Mouse (Mus musculus): Measurements from ENCODE around the gene Elob. TPM values are rescaled to one million over a fixed set of nuclear protein-coding genes. Genes with fewer than 3 reads are reported as not detected.

Elob gene
- total and polyA plus RNA-seq, 2 experiments from 2014 or later, result 972 to 1,036 TPM

- ATAC-seq (ENCODE audit: insufficient read depth, low read depth) (no peak), DNase-seq (ENCODE audit: low spot score) (no peak)
- Histone ChIP-seq H3K4me2 (ENCODE audit: low read depth, low read length) (no peak overlapping the region), H3K9me3 (replicated peaks; ENCODE audit: control insufficient read depth, low read length) (no peaks in the 10 kb centered on the region), H3K36me3 (replicated peaks; ENCODE audit: control insufficient read depth, insufficient read depth, low read length) (no peaks in the 10 kb centered on the region), H3K9ac (replicated peaks; ENCODE audit: low read depth, low read length) (no peak overlapping the region), H3K4me1 (ENCODE audit: control insufficient read depth, insufficient read depth) (no peaks in the 10 kb centered on the region), H3K27ac (ENCODE audit: low read depth) (no peak overlapping the region), H3K27me3 (ENCODE audit: control insufficient read depth, insufficient read depth, low read length) (no peaks in the 10 kb centered on the region), H3K4me3 (ENCODE audit: low read depth, low read length) (no peak overlapping the region)
- TF ChIP-seq CTCF (IDR thresholded peaks at IDR 0.05; ENCODE audit: low read depth) (no peak), EP300 (IDR thresholded peaks at IDR 0.05; ENCODE audit: low read depth) (no peak)
- WGBS, result 39% methylated on average over 2 of the region's 2 CpGs
Observed at GRCm38 (mm10) chr17:23778447-23778846, 50.5 kb downstream of the Elob start.

GRCm38 (mm10) chr17:23777141-23777540 is 51.8 kb downstream of the Elob start:
- Histone ChIP-seq H3K9ac (replicated peaks; ENCODE audit: low read depth, low read length) (no peak overlapping the region), H3K4me1 (ENCODE audit: control insufficient read depth, insufficient read depth) (no peaks in the 10 kb centered on the region), H3K27me3 (ENCODE audit: control insufficient read depth, insufficient read depth, low read length) (no peaks in the 10 kb centered on the region), H3K27ac (ENCODE audit: low read depth) (no peak overlapping the region), H3K36me3 (replicated peaks; ENCODE audit: control insufficient read depth, insufficient read depth, low read length) (no peaks in the 10 kb centered on the region), H3K4me3 (ENCODE audit: low read depth, low read length) (no peak overlapping the region), H3K9me3 (replicated peaks; ENCODE audit: control insufficient read depth, low read length) (no peaks in the 10 kb centered on the region), H3K4me2 (ENCODE audit: low read depth, low read length) (no peak overlapping the region)
- no peak for TF ChIP-seq EP300 (IDR thresholded peaks at IDR 0.05; ENCODE audit: low read depth)
- TF ChIP-seq CTCF (IDR thresholded peaks at IDR 0.05; ENCODE audit: low read depth), result no peak
- no peak for ATAC-seq (ENCODE audit: insufficient read depth, low read depth)
- DNase-seq (ENCODE audit: low spot score), result no peak
- WGBS, result 74% methylated on average over 2 of the region's 2 CpGs

GRCm38 (mm10) chr17:23776216-23776615 is 52.7 kb downstream of the Elob start:
- no peaks in the 10 kb centered on the region for H3K36me3 ChIP-seq (replicated peaks; ENCODE audit: control insufficient read depth, insufficient read depth, low read length)
- H3K4me3 ChIP-seq (ENCODE audit: low read depth, low read length), result no peak overlapping the region
- ATAC-seq (ENCODE audit: insufficient read depth, low read depth), result no peak
- no peak for DNase-seq (ENCODE audit: low spot score)
- 0 out of 2 replicates have a peak, but pooled peaks cover 3% of the 10 kb centered on the region for H3K4me1 ChIP-seq (ENCODE audit: control insufficient read depth, insufficient read depth)
- H3K4me2 ChIP-seq (ENCODE audit: low read depth, low read length), result no peak overlapping the region
- TF ChIP-seq EP300 (IDR thresholded peaks at IDR 0.05; ENCODE audit: low read depth), result no peak
- no peak overlapping the region for H3K27ac ChIP-seq (ENCODE audit: low read depth)
- no peaks in the 10 kb centered on the region for H3K9me3 ChIP-seq (replicated peaks; ENCODE audit: control insufficient read depth, low read length)
- no peaks in the 10 kb centered on the region for H3K27me3 ChIP-seq (ENCODE audit: control insufficient read depth, insufficient read depth, low read length)
- H3K9ac ChIP-seq (replicated peaks; ENCODE audit: low read depth, low read length), result no peak overlapping the region
- WGBS, result 76% methylated on average over 10 of the region's 10 CpGs

Small RNAs within 50 kb of the gene (microRNA-seq; reads per million reads assigned to microRNA genes)
- gene Mir5125, result 1.1 reads per million

Other genes with a start within 250 kb of the Elob start
- 17.9 and 18.5 TPM in 2 replicates for gene Zfp13, start 229.6 kb downstream of the Elob start, total RNA-seq (2014; rRNA removed; ENCODE audit: low replicate concordance)
- 5.3 and 6.4 TPM in 2 replicates for gene Zfp13, start 229.6 kb downstream of the Elob start, polyA plus RNA-seq (2015; fragmentation: Nextera tagmentation; extraction: Ambion mirVana)
- not detected in 2 replicates for gene Zscan10, start 228.3 kb downstream of the Elob start, total RNA-seq (2014; rRNA removed; ENCODE audit: low replicate concordance)
- gene Zscan10, start 228.3 kb downstream of the Elob start, polyA plus RNA-seq (2015; fragmentation: Nextera tagmentation; extraction: Ambion mirVana), result not detected in 2 replicates
- 0.19 and 0.88 TPM in 2 replicates for gene Mmp25, start 183.9 kb downstream of the Elob start, total RNA-seq (2014; rRNA removed; ENCODE audit: low replicate concordance)
- 0.15 and 0.25 TPM in 2 replicates for gene Mmp25, start 183.9 kb downstream of the Elob start, polyA plus RNA-seq (2015; fragmentation: Nextera tagmentation; extraction: Ambion mirVana)
- gene Bicdl2, start 168.6 kb downstream of the Elob start, total RNA-seq (2014; rRNA removed; ENCODE audit: low replicate concordance), result not detected in 2 replicates
- 0.05 and 0.10 TPM in 2 replicates for gene Bicdl2, start 168.6 kb downstream of the Elob start, polyA plus RNA-seq (2015; fragmentation: Nextera tagmentation; extraction: Ambion mirVana)
- 214 and 322 TPM in 2 replicates for gene Hcfc1r1, start 155.5 kb downstream of the Elob start, total RNA-seq (2014; rRNA removed; ENCODE audit: low replicate concordance)
- gene Hcfc1r1, start 155.5 kb downstream of the Elob start, polyA plus RNA-seq (2015; fragmentation: Nextera tagmentation; extraction: Ambion mirVana), result 328 and 348 TPM in 2 replicates
- 22.4 and 35.2 TPM in 2 replicates for gene Thoc6, start 155.3 kb downstream of the Elob start, total RNA-seq (2014; rRNA removed; ENCODE audit: low replicate concordance)
- gene Thoc6, start 155.3 kb downstream of the Elob start, polyA plus RNA-seq (2015; fragmentation: Nextera tagmentation; extraction: Ambion mirVana), result 22.1 and 23.2 TPM in 2 replicates
- 275 and 286 TPM in 2 replicates for gene Tnfrsf12a, start 151.7 kb downstream of the Elob start, total RNA-seq (2014; rRNA removed; ENCODE audit: low replicate concordance)
- 121 and 160 TPM in 2 replicates for gene Tnfrsf12a, start 151.7 kb downstream of the Elob start, polyA plus RNA-seq (2015; fragmentation: Nextera tagmentation; extraction: Ambion mirVana)
- not detected in 2 replicates for gene Cldn6, start 149.9 kb downstream of the Elob start, total RNA-seq (2014; rRNA removed; ENCODE audit: low replicate concordance)
- gene Cldn6, start 149.9 kb downstream of the Elob start, polyA plus RNA-seq (2015; fragmentation: Nextera tagmentation; extraction: Ambion mirVana), result not detected in 2 replicates
- not detected in 2 replicates for gene Cldn9, start 145.1 kb downstream of the Elob start, total RNA-seq (2014; rRNA removed; ENCODE audit: low replicate concordance)
- not detected in 2 replicates for gene Cldn9, start 145.1 kb downstream of the Elob start, polyA plus RNA-seq (2015; fragmentation: Nextera tagmentation; extraction: Ambion mirVana)
- gene 1520401A03Rik, start 106.4 kb downstream of the Elob start, total RNA-seq (2014; rRNA removed; ENCODE audit: low replicate concordance), result not detected in 2 replicates
- gene 1520401A03Rik, start 106.4 kb downstream of the Elob start, polyA plus RNA-seq (2015; fragmentation: Nextera tagmentation; extraction: Ambion mirVana), result not detected in 2 replicates
- gene Pkmyt1, start 102.8 kb downstream of the Elob start, total RNA-seq (2014; rRNA removed; ENCODE audit: low replicate concordance), result 18.2 and 21.7 TPM in 2 replicates
- 8.6 and 9.0 TPM in 2 replicates for gene Pkmyt1, start 102.8 kb downstream of the Elob start, polyA plus RNA-seq (2015; fragmentation: Nextera tagmentation; extraction: Ambion mirVana)
- 21.7 and 28.7 TPM in 2 replicates for gene Paqr4, start 88.3 kb downstream of the Elob start, total RNA-seq (2014; rRNA removed; ENCODE audit: low replicate concordance)
- gene Paqr4, start 88.3 kb downstream of the Elob start, polyA plus RNA-seq (2015; fragmentation: Nextera tagmentation; extraction: Ambion mirVana), result 13.6 and 15.8 TPM in 2 replicates
- 0.97 TPM in 1 of 2 replicates, not detected in the other for gene Kremen2, start 83.3 kb downstream of the Elob start, total RNA-seq (2014; rRNA removed; ENCODE audit: low replicate concordance)
- gene Kremen2, start 83.3 kb downstream of the Elob start, polyA plus RNA-seq (2015; fragmentation: Nextera tagmentation; extraction: Ambion mirVana), result not detected in 2 replicates
- 54.5 and 72.2 TPM in 2 replicates for gene Flywch1, start 57.5 kb downstream of the Elob start, total RNA-seq (2014; rRNA removed; ENCODE audit: low replicate concordance)
- gene Flywch1, start 57.5 kb downstream of the Elob start, polyA plus RNA-seq (2015; fragmentation: Nextera tagmentation; extraction: Ambion mirVana), result 32.4 and 34.8 TPM in 2 replicates
- 3.8 TPM in 1 of 2 replicates, not detected in the other for gene Flywch2, start 43.1 kb downstream of the Elob start, total RNA-seq (2014; rRNA removed; ENCODE audit: low replicate concordance)
- gene Flywch2, start 43.1 kb downstream of the Elob start, polyA plus RNA-seq (2015; fragmentation: Nextera tagmentation; extraction: Ambion mirVana), result 4.5 and 4.9 TPM in 2 replicates
- gene Srrm2, start 38.6 kb downstream of the Elob start, total RNA-seq (2014; rRNA removed; ENCODE audit: low replicate concordance), result 72.8 and 85.9 TPM in 2 replicates
- 184 and 196 TPM in 2 replicates for gene Srrm2, start 38.6 kb downstream of the Elob start, polyA plus RNA-seq (2015; fragmentation: Nextera tagmentation; extraction: Ambion mirVana)
- gene Prss33, start 6.9 kb upstream of the Elob start, total RNA-seq (2014; rRNA removed; ENCODE audit: low replicate concordance), result not detected in 2 replicates
- gene Prss33, start 6.9 kb upstream of the Elob start, polyA plus RNA-seq (2015; fragmentation: Nextera tagmentation; extraction: Ambion mirVana), result not detected in 2 replicates
- not detected in 2 replicates for gene Prss32, start 14.7 kb upstream of the Elob start, total RNA-seq (2014; rRNA removed; ENCODE audit: low replicate concordance)
- not detected in 2 replicates for gene Prss32, start 14.7 kb upstream of the Elob start, polyA plus RNA-seq (2015; fragmentation: Nextera tagmentation; extraction: Ambion mirVana)
- gene Prss41, start 15.0 kb upstream of the Elob start, total RNA-seq (2014; rRNA removed; ENCODE audit: low replicate concordance), result not detected in 2 replicates
- gene Prss41, start 15.0 kb upstream of the Elob start, polyA plus RNA-seq (2015; fragmentation: Nextera tagmentation; extraction: Ambion mirVana), result not detected in 2 replicates
- not detected in 2 replicates for gene Prss21, start 38.9 kb upstream of the Elob start, total RNA-seq (2014; rRNA removed; ENCODE audit: low replicate concordance)
- not detected in 2 replicates for gene Prss21, start 38.9 kb upstream of the Elob start, polyA plus RNA-seq (2015; fragmentation: Nextera tagmentation; extraction: Ambion mirVana)
- gene Dcpp1, start 51.7 kb upstream of the Elob start, total RNA-seq (2014; rRNA removed; ENCODE audit: low replicate concordance), result not detected in 2 replicates
- gene Dcpp1, start 51.7 kb upstream of the Elob start, polyA plus RNA-seq (2015; fragmentation: Nextera tagmentation; extraction: Ambion mirVana), result not detected in 2 replicates
- gene Dcpp2, start 51.7 kb upstream of the Elob start, total RNA-seq (2014; rRNA removed; ENCODE audit: low replicate concordance), result not detected in 2 replicates
- not detected in 2 replicates for gene Dcpp2, start 51.7 kb upstream of the Elob start, polyA plus RNA-seq (2015; fragmentation: Nextera tagmentation; extraction: Ambion mirVana)
- gene Dcpp3, start 88.3 kb upstream of the Elob start, total RNA-seq (2014; rRNA removed; ENCODE audit: low replicate concordance), result not detected in 2 replicates
- not detected in 2 replicates for gene Dcpp3, start 88.3 kb upstream of the Elob start, polyA plus RNA-seq (2015; fragmentation: Nextera tagmentation; extraction: Ambion mirVana)
- not detected in 2 replicates for gene Sbp, start 112.5 kb upstream of the Elob start, total RNA-seq (2014; rRNA removed; ENCODE audit: low replicate concordance)
- gene Sbp, start 112.5 kb upstream of the Elob start, polyA plus RNA-seq (2015; fragmentation: Nextera tagmentation; extraction: Ambion mirVana), result not detected in 2 replicates
- not detected in 2 replicates for gene Sbpl, start 126.1 kb upstream of the Elob start, total RNA-seq (2014; rRNA removed; ENCODE audit: low replicate concordance)
- gene Sbpl, start 126.1 kb upstream of the Elob start, polyA plus RNA-seq (2015; fragmentation: Nextera tagmentation; extraction: Ambion mirVana), result not detected in 2 replicates
- not detected in 2 replicates for gene Prss30, start 151.4 kb upstream of the Elob start, total RNA-seq (2014; rRNA removed; ENCODE audit: low replicate concordance)
- not detected in 2 replicates for gene Prss30, start 151.4 kb upstream of the Elob start, polyA plus RNA-seq (2015; fragmentation: Nextera tagmentation; extraction: Ambion mirVana)
- 0.15 TPM in 1 of 2 replicates, not detected in the other for gene Prss22, start 169.0 kb upstream of the Elob start, total RNA-seq (2014; rRNA removed; ENCODE audit: low replicate concordance)
- not detected in 2 replicates for gene Prss22, start 169.0 kb upstream of the Elob start, polyA plus RNA-seq (2015; fragmentation: Nextera tagmentation; extraction: Ambion mirVana)
- gene Prss27, start 209.0 kb upstream of the Elob start, total RNA-seq (2014; rRNA removed; ENCODE audit: low replicate concordance), result 0.99 and 1.1 TPM in 2 replicates
- gene Prss27, start 209.0 kb upstream of the Elob start, polyA plus RNA-seq (2015; fragmentation: Nextera tagmentation; extraction: Ambion mirVana), result not detected in 2 replicates
- 34.1 and 39.5 TPM in 2 replicates for gene Kctd5, start 244.3 kb upstream of the Elob start, total RNA-seq (2014; rRNA removed; ENCODE audit: low replicate concordance)
- gene Kctd5, start 244.3 kb upstream of the Elob start, polyA plus RNA-seq (2015; fragmentation: Nextera tagmentation; extraction: Ambion mirVana), result 23.2 and 23.9 TPM in 2 replicates